Mouse (Mus musculus): ENCODE measurements around the gene Ganab. TPM values are rescaled to one million over a fixed set of nuclear protein-coding genes. Genes with fewer than 3 reads are reported as not detected.

The Ganab gene
- polyA plus RNA-seq, 1 experiment from 2014 or later = 76.8 TPM

GRCm38 (mm10) chr19:8940526-8941133, 42.8 kb downstream of the Ganab start:
- peak overlapping the region; percentile 74 for H3K4me2 ChIP-seq (replicated peaks)
- H3K9ac ChIP-seq = peak overlapping the region; percentile 49
- DNase-seq (ENCODE audit: low spot score) (no peak), ATAC-seq (ENCODE audit: low FRiP score) (no peak)
- H3K9me3 ChIP-seq (ENCODE audit: control insufficient read depth, low read length) = no peaks in the 10 kb centered on the region
- H3K4me1 ChIP-seq (replicated peaks; ENCODE audit: control insufficient read depth, insufficient read depth, low read length) = peaks cover 30% of the 10 kb centered on the region
- H3K36me3 ChIP-seq (replicated peaks; ENCODE audit: control insufficient read depth, insufficient read depth) = peaks cover 41% of the 10 kb centered on the region
- no peak overlapping the region for H3K27ac ChIP-seq
- WGBS = 80% methylated on average over 15 of the region's 15 CpGs
- no peaks in the 10 kb centered on the region for H3K27me3 ChIP-seq (ENCODE audit: control insufficient read depth, insufficient read depth, low read length)
- peak overlapping the region; percentile 93; the same call in 1 of the 2 replicates for H3K4me3 ChIP-seq (replicated peaks; ENCODE audit: low read length)

GRCm38 (mm10) chr19:8941136-8941514, 43.3 kb downstream of the Ganab start:
- no peak for DNase-seq (ENCODE audit: low spot score)
- Histone ChIP-seq H3K4me2 (replicated peaks) (peak overlapping the region; percentile 74), H3K27me3 (ENCODE audit: control insufficient read depth, insufficient read depth, low read length) (no peaks in the 10 kb centered on the region), H3K27ac (peak overlapping the region; percentile 70), H3K9me3 (ENCODE audit: control insufficient read depth, low read length) (no peaks in the 10 kb centered on the region), H3K4me3 (replicated peaks; ENCODE audit: low read length) (peak overlapping the region; percentile 93), H3K9ac (peak overlapping the region; percentile 49), H3K4me1 (replicated peaks; ENCODE audit: control insufficient read depth, insufficient read depth, low read length) (peaks cover 30% of the 10 kb centered on the region), H3K36me3 (replicated peaks; ENCODE audit: control insufficient read depth, insufficient read depth) (peaks cover 46% of the 10 kb centered on the region)
- WGBS = 28% methylated on average over 10 of the region's 10 CpGs
- peak; percentile 31 for ATAC-seq (ENCODE audit: low FRiP score)

GRCm38 (mm10) chr19:8941515-8942217, 43.8 kb downstream of the Ganab start, which contains the start of gene Mta2:
TSS of gene Mta2 (plus strand) at chr19:8941875.
- DNase-seq (ENCODE audit: low spot score) (peak; percentile 98), ATAC-seq (ENCODE audit: low FRiP score) (peak; percentile 96)
- peak within 1 kb of the TSS; percentile 93 for H3K4me3 ChIP-seq (replicated peaks; ENCODE audit: low read length)
- peak within 1 kb of the TSS; percentile 96 for H3K9ac ChIP-seq
- peak within 1 kb of the TSS; percentile 95 for H3K27ac ChIP-seq
- H3K27me3 ChIP-seq (ENCODE audit: control insufficient read depth, insufficient read depth, low read length) = no peaks in the 10 kb centered on the region
- H3K4me2 ChIP-seq (replicated peaks) = peak within 1 kb of the TSS; percentile 74
- H3K9me3 ChIP-seq (ENCODE audit: control insufficient read depth, low read length) = no peaks in the 10 kb centered on the region
- under 1% methylated on average over 64 of the region's 64 CpGs for WGBS
- H3K4me1 ChIP-seq (replicated peaks; ENCODE audit: control insufficient read depth, insufficient read depth, low read length) = peaks cover 30% of the 10 kb centered on the region
- H3K36me3 ChIP-seq (replicated peaks; ENCODE audit: control insufficient read depth, insufficient read depth) = peaks cover 48% of the 10 kb centered on the region

GRCm38 (mm10) chr19:8942276-8942964, 44.5 kb downstream of the Ganab start:
- Histone ChIP-seq H3K27me3 (ENCODE audit: control insufficient read depth, insufficient read depth, low read length) (no peaks in the 10 kb centered on the region), H3K9me3 (ENCODE audit: control insufficient read depth, low read length) (no peaks in the 10 kb centered on the region), H3K4me3 (replicated peaks; ENCODE audit: low read length) (peak overlapping the region; percentile 93), H3K27ac (peak overlapping the region; percentile 95), H3K4me2 (replicated peaks) (peak overlapping the region; percentile 74), H3K9ac (peak overlapping the region; percentile 96), H3K4me1 (replicated peaks; ENCODE audit: control insufficient read depth, insufficient read depth, low read length) (peaks cover 30% of the 10 kb centered on the region), H3K36me3 (replicated peaks; ENCODE audit: control insufficient read depth, insufficient read depth) (peaks cover 48% of the 10 kb centered on the region)
- ATAC-seq (ENCODE audit: low FRiP score) = peak; percentile 61
- under 1% methylated on average over 46 of the region's 46 CpGs for WGBS
- no peak for DNase-seq (ENCODE audit: low spot score)

GRCm38 (mm10) chr19:8943047-8943446, 45.2 kb downstream of the Ganab start:
- Histone ChIP-seq H3K36me3 (replicated peaks; ENCODE audit: control insufficient read depth, insufficient read depth) (peaks cover 51% of the 10 kb centered on the region), H3K27me3 (ENCODE audit: control insufficient read depth, insufficient read depth, low read length) (no peaks in the 10 kb centered on the region), H3K9me3 (ENCODE audit: control insufficient read depth, low read length) (no peaks in the 10 kb centered on the region), H3K4me3 (replicated peaks; ENCODE audit: low read length) (peak overlapping the region; percentile 93), H3K27ac (no peak overlapping the region), H3K4me1 (replicated peaks; ENCODE audit: control insufficient read depth, insufficient read depth, low read length) (peaks cover 30% of the 10 kb centered on the region), H3K9ac (peak overlapping the region; percentile 96), H3K4me2 (replicated peaks) (peak overlapping the region; percentile 74)
- ATAC-seq (ENCODE audit: low FRiP score) = no peak
- DNase-seq (ENCODE audit: low spot score) = no peak
- 68% methylated on average over 2 of the region's 2 CpGs for WGBS

- Histone ChIP-seq H3K36me3 (replicated peaks; ENCODE audit: control insufficient read depth, insufficient read depth) (peaks cover 57% of the 10 kb centered on the region), H3K9ac (peak overlapping the region; percentile 96; the same call in 1 of the 2 replicates), H3K4me2 (replicated peaks) (peak overlapping the region; percentile 74), H3K4me1 (replicated peaks; ENCODE audit: control insufficient read depth, insufficient read depth, low read length) (peaks cover 30% of the 10 kb centered on the region), H3K9me3 (ENCODE audit: control insufficient read depth, low read length) (no peaks in the 10 kb centered on the region), H3K4me3 (replicated peaks; ENCODE audit: low read length) (peak overlapping the region; percentile 2; the same call in 1 of the 2 replicates), H3K27me3 (ENCODE audit: control insufficient read depth, insufficient read depth, low read length) (no peaks in the 10 kb centered on the region), H3K27ac (no peak overlapping the region)
- ATAC-seq (ENCODE audit: low FRiP score) (no peak), DNase-seq (ENCODE audit: low spot score) (no peak)
- 69% methylated on average over 5 of the region's 5 CpGs for WGBS
Measured at GRCm38 (mm10) chr19:8944062-8944461, 46.2 kb downstream of the Ganab start.

- Histone ChIP-seq H3K27ac (no peak overlapping the region; the same call in 1 of the 2 replicates), H3K4me2 (replicated peaks) (peak overlapping the region; percentile 74), H3K36me3 (replicated peaks; ENCODE audit: control insufficient read depth, insufficient read depth) (peaks cover 62% of the 10 kb centered on the region), H3K9ac (peak overlapping the region; percentile 96; the same call in 1 of the 2 replicates), H3K27me3 (ENCODE audit: control insufficient read depth, insufficient read depth, low read length) (no peaks in the 10 kb centered on the region), H3K4me1 (replicated peaks; ENCODE audit: control insufficient read depth, insufficient read depth, low read length) (peaks cover 30% of the 10 kb centered on the region), H3K9me3 (ENCODE audit: control insufficient read depth, low read length) (no peaks in the 10 kb centered on the region), H3K4me3 (replicated peaks; ENCODE audit: low read length) (no peak overlapping the region)
- WGBS = 41% methylated on average over 5 of the region's 5 CpGs
- DNase-seq (ENCODE audit: low spot score) (peak; percentile 72), ATAC-seq (ENCODE audit: low FRiP score) (no peak)
Measured at GRCm38 (mm10) chr19:8944750-8945149, 46.9 kb downstream of the Ganab start.

- Histone ChIP-seq H3K36me3 (replicated peaks; ENCODE audit: control insufficient read depth, insufficient read depth) (peaks cover 67% of the 10 kb centered on the region), H3K27me3 (ENCODE audit: control insufficient read depth, insufficient read depth, low read length) (no peaks in the 10 kb centered on the region), H3K4me2 (replicated peaks) (peak overlapping the region; percentile 74), H3K9me3 (ENCODE audit: control insufficient read depth, low read length) (no peaks in the 10 kb centered on the region), H3K4me3 (replicated peaks; ENCODE audit: low read length) (no peak overlapping the region), H3K27ac (no peak overlapping the region; the same call in 1 of the 2 replicates), H3K4me1 (replicated peaks; ENCODE audit: control insufficient read depth, insufficient read depth, low read length) (peaks cover 30% of the 10 kb centered on the region), H3K9ac (peak overlapping the region; percentile 96; the same call in 1 of the 2 replicates)
- DNase-seq (ENCODE audit: low spot score) = no peak
- WGBS = 77% methylated on average over 6 of the region's 6 CpGs
- no peak for ATAC-seq (ENCODE audit: low FRiP score)
Measured at GRCm38 (mm10) chr19:8945251-8945650, 47.4 kb downstream of the Ganab start.

- H3K4me1 ChIP-seq (replicated peaks; ENCODE audit: control insufficient read depth, insufficient read depth, low read length) = peaks cover 24% of the 10 kb centered on the region
- ATAC-seq (ENCODE audit: low FRiP score) = no peak
Measured at GRCm38 (mm10) chr19:8946929-8947328, 49.1 kb downstream of the Ganab start.

More at GRCm38 (mm10) chr19:8946929-8947328, 49.1 kb downstream of the Ganab start:
- H3K9ac ChIP-seq = no peak overlapping the region
- H3K27me3 ChIP-seq (ENCODE audit: control insufficient read depth, insufficient read depth, low read length) = no peaks in the 10 kb centered on the region
- no peak for DNase-seq (ENCODE audit: low spot score)
- H3K27ac ChIP-seq = no peak overlapping the region
- H3K36me3 ChIP-seq (replicated peaks; ENCODE audit: control insufficient read depth, insufficient read depth) = peaks cover 84% of the 10 kb centered on the region
- no peak overlapping the region for H3K4me2 ChIP-seq (replicated peaks)
- no peak overlapping the region for H3K4me3 ChIP-seq (replicated peaks; ENCODE audit: low read length)
- 94% methylated on average over 7 of the region's 7 CpGs for WGBS
- H3K9me3 ChIP-seq (ENCODE audit: control insufficient read depth, low read length) = no peaks in the 10 kb centered on the region

Measured in hindbrain, embryonic 14.5 days (tissue).